Mouse (Mus musculus): Measurements from ENCODE around the gene 1700016C15Rik.

Gene 1700016C15Rik

DNA sequence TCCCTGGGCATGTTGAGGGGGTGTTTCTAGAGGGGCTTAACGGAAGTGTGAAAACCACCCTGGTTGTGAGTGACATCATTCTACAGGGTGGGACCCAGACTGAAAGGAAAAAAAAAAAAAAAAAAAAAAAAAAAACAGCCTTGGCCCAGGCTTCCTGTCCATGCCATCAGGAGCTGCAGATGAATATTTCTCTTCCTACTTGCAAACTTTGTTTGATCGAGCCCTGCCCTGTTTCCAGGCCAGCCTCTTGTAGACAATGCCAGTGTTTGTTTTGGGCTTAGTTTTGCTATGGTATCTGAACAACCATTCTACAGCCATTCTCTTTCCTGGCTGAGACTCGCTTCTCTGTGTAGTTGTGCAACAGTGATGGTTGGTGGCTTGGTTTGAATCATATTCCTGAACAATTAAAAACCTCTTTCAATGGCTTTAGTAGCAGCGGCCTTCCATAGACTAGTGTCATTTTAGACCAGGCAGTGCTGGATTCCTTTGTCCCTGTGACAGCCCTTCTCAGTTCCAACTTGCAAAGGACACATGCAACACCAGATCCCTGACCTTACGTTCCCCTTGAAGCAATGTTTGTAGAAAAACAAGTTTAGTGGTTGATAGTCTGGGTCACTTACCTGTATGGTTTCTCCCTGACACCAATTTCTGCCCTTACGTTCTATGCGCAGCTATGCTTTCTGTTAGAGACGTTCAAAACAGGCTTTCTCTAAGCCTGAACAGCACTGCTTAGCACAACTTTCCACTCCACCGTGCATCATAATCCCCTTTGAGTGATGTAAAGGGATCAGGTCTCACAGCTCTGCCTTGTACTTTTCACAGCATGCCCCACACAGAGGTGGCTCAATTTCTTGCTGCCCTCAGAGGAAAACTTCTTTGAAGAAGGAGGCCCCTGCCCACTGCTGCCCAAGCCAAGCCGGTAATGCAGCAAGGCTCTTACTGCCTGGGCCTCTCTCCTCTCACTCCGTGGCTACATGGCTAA lies at the start of gene 1700016C15Rik:
Gene 1700016C15Rik (plus strand): TSS at position 772 of the 982 bp plus-strand sequence.
- no peak for DNase-seq (ENCODE audit: extremely low read depth, low read depth)

DNA sequence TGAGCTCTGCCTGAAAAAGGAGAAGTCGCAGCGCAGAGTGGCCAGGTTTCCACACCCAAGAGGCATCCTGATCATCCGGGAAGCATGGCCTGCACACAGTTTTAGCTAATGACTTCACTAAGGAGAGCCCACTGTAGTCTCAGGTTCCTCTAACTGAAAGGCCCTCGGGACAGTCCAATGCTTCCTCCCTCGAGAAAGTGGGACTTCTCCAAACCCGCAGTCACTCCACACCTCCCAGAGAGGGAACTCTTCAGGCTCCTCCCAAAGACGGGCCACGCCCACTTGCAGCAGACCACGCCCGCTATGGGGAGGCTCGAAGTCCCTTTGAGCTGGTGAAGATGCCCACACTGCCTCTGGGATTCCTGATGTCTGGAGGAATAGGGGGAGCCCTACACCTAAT lies 48.4 kb upstream of the 1700016C15Rik start:
- peak; percentile 61 for DNase-seq (ENCODE audit: extremely low read depth, low read depth)

DNA sequence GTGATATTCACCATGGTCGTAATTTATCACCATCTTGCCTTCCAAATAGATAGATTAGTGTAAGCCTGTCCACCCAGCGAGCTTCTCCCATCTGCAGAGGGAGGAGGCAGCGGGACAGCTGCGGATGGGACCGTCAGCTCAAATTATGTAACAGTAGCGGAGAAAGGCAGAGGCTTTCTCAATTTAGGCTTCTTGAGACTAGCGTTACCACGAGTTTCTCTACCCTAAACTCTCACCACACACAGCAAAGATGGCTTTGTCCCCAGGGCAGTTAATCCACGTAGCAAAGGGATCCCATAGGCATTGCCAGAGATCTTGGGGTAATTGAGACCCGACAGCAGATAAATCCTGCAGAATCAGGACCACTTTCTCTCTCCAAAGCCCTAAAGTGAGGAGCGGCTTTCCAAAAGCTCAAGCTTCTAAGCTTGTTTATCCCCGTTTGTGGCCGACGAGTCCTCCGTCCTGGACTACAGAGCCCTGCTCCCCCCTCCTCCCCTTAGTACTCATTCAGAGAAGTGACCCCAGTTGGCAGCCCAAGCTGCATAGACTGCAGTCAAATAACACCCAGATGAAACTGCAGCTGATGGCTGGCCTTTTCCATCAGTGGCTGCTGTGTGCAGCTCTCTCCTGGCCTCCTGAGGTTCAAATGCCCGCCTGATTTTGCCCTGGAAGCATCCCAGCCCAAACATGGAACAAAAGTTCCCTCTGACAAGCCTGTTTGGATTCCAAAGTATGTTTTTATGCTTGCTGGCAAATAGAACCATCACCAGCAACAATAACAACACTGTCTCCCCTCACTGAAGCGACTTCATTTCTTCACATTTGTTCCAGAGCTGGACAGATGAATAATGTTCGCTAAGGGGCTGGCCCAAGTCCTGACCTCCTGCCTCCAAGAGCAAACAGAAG lies 45.4 kb upstream of the 1700016C15Rik start:
- no peak for DNase-seq (ENCODE audit: extremely low read depth, low read depth)

DNA sequence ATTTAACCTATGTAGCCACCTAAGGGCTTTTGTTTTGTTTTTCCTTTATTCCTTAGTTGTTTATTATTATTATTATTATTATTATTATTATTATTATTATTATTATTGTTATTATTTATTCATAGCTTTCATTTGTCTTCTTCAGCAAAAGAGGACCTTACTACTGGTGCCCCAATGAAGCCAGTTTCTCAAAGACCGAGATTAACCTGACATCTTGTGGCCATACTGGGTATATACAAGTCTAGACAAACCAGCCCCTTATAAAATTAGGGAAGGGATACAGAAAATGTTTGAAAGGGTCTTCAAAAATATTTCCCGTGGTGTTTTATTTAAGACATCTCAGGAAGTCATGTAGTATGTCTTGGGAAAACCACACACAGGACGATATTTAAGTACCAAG lies 44.7 kb upstream of the 1700016C15Rik start:
- DNase-seq (ENCODE audit: extremely low read depth, low read depth) = peak; percentile 27

DNA sequence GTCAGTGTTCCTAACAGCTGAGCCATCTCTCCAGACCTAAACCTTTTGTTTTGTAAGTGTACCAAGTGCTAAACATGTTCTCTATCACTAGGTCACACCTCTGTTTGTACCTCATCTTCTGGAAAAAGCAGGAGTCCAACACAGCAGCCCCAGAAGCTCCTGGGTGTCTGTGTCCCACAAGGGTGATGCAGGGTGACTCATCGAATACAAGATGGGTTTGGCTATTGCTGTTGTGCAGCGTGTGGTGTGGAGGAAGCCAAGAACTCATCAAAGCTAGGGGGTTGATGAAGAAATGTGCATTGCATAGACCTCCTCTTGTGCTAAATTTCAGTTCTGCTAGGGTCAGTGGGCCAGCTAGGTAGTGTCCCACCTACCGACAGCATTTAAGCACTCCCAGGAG lies 43.5 kb upstream of the 1700016C15Rik start:
- no peak for DNase-seq (ENCODE audit: extremely low read depth, low read depth)

DNA sequence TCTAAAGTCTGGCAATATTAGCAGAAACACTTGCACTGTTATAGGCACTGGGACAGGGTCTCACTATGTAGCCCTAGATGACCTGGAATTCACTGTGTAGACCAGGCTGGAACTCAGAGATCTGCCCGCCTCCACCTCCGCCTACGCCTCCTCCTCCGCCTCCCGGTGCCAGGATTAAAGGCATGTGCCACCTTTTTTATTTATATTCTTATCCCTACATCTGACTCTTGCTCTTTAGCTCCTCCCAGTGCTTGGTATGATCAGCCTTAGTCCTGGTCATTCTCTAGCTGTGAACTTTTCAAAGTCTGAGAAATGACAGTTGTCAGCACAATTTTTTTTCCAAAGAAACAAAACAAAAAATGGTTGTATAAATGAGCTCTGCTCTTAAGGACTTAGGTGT lies 42.6 kb upstream of the 1700016C15Rik start:
- DNase-seq (ENCODE audit: extremely low read depth, low read depth) = no peak

DNA sequence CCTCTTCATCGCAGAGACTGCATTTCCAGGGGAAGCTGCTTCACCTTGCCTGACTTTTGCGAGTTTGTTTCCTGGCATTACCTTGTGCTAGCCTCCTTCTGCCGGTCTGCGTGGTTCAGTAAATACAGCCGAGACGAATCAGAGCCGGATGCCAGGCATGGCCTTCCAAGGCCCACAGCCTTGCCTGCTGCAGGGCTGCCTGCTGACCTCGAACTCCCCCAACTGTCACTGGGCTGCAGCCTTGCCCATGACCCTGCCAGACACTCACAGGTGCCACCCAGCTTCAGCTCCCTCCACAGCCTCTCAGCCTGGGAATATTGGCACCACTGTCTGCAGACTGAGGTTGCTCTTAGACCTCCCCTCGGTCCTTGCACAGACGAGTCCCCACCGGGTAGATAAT lies 37.1 kb upstream of the 1700016C15Rik start:
- DNase-seq (ENCODE audit: extremely low read depth, low read depth) = no peak

DNA sequence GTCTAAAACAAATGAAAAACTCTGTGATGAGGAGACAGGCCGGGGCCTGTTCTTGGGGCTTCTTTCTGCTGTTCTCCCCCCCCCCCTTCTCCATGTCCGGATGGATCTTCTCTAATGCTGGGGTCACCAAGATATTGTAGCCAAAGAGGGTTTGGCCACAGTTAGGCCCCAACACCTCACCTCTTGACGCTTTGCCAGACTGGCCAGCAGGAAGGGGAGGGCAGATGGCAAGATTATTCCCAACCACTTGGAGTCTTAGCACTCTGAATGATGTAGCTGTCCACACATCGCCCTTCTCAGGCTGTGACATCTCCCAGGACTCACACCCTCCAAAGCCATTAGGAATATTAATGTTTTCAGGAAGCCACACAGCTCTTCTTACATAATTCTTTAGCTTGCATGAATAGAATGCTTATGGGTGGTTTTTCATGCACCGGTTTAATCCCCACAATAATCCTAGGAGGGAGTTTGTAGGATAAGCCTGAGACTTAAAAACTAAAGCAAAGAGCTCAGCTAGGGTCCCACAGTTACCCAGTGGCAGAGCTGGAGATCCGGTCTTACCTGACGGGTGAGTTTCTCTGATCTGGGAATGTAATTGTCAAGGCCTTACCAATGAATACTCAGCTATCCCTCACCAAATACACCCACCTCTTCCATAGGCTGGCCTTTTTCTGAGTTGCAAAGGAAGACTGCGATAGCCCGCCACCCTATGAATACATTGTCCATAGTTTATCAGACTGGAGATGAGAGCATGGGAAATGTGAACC lies 35.9 kb upstream of the 1700016C15Rik start:
- no peak for DNase-seq (ENCODE audit: extremely low read depth, low read depth)

DNA sequence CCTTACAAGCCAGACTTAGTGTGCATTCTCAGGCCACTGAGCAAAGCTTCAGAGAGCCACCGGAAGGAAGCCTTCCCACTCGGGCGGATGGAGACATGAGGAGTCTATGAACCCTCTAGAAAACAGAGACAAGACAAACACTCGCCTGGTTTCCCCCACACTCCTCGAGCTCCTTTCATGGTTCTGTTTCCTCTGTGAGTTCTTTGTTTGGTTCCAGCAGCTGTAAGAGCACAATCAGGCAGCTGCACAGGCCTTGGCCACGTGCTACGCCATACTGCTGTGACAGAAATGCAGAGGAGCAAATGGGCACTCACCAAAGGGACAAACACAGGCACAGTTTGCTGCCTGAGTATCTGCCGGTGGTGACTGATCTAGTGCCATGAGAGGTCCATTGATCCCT lies 29.1 kb upstream of the 1700016C15Rik start:
- no peak for DNase-seq (ENCODE audit: extremely low read depth, low read depth)

DNA sequence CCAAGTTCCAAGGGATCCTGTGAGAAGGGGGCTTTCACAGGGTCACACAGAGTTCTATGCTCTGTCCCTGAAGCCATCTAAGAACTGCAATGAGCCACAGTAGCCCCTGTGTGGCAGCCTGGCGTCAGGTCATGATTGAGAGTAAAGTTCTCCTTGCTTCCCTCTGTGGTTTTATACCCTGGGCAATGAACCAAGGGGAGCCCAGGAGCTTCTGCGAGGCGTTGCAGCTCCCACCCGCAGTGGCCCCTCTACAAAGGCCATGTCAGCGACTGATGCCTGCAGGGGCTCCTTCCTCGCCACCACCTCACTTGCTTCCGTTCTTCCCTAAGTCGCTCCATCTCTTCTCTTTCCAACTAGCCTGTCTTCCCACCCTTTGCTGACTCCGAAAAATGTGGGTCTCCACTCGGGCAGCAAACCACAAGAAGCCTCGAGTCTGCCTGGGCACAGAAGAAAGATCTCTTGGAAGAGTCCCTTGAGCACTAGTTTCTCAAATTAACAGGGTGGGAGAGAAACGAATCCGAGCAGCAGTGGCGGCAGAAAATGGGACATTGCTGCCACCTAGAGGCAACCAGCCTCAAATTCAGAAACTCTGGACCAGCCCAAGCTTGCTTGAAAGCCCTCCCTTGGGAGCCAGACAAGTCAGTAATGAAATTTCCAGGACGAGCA lies 27.0 kb upstream of the 1700016C15Rik start:
- DNase-seq (ENCODE audit: extremely low read depth, low read depth) = peak; percentile 75

DNA sequence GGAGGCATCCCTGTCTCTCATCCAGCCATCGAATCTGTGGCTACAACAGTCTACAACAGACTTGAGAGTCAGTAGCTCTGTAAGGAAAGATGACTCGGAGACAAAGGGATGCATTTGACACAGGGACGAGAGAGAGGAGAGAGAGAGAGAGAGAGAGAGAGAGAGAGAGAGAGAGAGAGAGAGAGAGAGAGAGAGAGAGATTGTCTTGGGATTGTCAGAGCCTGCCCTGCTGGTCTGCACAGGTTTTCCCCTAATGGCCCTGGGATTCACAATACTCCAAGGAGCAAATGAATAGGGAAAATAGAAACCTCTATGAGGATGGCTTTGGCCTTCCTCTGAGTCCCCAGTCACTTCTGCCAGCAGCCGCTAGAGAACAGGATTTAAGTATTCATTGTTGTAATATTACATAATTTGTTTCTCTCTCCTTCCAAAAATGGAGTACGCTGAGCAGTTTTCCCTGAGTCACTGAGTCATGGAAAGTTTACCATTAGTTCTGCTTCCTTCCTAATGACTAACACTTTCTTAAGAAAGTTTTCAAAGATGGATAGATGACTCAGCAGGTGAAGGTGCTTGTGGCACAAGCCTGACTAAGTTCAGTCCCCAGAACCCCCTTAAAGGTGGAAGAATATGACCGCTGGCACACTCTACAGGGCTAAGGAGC lies 26.3 kb upstream of the 1700016C15Rik start:
- no peak for DNase-seq (ENCODE audit: extremely low read depth, low read depth)

DNA sequence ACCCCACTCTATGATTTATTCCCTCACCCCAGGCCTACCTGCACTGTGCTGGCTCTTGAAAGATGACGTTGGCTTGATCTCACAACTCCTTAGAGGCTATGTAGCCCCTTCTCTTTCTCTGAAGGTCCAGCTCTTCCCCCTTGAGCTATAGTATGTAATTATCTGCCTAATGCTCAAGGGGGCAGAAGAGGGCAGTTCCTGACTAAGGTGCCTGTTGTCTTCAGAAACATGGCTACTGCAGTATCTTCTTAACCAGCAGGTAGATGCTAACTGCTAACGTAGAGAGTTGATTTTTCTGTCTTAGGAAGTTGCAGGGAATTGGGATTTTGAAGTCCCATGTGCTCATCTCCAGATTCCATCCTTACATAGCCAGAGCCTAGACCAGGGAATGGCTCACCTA lies 24.4 kb upstream of the 1700016C15Rik start:
- DNase-seq (ENCODE audit: extremely low read depth, low read depth) = no peak

DNA sequence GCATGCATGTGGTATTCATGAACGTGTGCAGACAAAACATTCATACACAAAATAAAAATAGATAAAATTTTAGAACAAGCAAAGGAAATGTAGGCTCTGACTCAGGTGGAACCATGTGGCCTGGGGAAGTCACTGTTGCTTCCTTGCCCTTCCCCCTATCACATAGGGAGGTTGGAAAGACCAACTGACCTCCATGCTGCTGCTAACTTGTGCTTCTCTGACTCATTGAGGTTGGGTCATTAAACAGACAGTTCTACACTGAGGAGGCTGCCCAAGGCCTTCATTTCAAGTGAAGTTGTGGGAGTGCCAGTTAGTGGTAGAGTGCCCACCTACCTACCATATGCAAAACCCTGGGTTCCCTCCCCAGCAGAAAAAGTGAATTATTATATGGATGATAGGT lies 22.0 kb upstream of the 1700016C15Rik start:
- DNase-seq (ENCODE audit: extremely low read depth, low read depth) = no peak

DNA sequence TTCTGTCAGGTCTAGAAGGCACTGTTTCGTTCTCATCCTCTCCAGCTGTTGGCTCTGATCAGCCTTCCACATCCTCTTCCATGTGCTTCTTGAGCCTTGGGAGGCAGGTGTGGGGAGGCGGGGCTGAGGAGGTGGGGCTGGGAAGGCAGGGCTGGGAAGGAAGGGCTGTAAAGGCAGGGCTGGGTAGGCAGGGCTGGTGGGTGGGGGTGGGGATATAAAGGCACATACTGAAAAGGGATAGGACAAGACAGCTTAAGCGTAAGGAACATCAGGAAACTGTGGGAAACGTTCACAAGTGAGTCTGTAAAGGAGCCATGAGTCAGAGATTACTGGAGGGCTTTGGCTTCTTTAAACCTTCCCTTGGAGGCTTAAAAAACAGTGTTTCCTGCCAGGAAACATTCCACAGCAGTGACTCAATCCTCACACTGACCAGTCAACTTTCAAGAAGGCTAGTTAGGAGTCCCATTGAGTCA lies 21.0 kb upstream of the 1700016C15Rik start:
- DNase-seq (ENCODE audit: extremely low read depth, low read depth) = no peak

DNA sequence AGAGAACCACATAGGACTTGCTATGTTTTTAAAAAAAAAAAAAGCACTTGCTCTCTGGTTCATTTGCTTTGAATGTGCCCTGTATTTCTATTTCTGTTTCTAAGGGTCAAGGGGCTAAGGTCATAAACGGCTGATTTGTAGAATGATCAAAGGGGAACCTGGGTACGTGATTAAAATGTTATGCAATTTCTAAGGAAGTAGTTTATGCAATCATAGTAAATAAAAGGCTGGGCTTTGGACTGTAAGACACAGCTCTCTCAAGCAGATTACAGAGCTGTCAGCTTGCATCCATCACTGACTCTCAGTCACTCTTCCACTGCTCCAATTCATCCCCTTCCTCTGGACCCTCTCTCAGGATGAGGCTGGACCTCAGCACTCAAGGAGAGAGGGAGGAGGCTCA lies 18.6 kb upstream of the 1700016C15Rik start:
- no peak for DNase-seq (ENCODE audit: extremely low read depth, low read depth)

DNA sequence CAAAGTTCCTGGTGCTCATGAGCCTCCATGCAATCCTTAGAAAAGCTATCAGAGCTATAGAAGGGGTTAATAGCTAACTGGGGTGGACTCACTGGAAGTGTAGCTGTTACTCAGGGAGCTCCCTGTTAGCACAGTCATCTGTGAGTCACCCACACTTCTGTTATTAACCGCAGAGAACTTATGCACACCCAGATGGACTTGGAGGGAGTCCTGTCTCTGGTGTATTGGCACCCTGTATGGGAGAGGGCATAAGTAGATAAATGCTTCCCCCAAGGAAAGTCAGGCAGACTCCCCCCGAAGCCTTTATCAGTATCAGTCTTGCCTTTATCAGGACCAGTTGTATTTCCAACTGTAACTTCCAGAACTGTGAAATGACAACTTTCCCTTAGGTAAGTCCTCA lies 18.2 kb upstream of the 1700016C15Rik start:
- DNase-seq (ENCODE audit: extremely low read depth, low read depth) = peak; percentile 60

DNA sequence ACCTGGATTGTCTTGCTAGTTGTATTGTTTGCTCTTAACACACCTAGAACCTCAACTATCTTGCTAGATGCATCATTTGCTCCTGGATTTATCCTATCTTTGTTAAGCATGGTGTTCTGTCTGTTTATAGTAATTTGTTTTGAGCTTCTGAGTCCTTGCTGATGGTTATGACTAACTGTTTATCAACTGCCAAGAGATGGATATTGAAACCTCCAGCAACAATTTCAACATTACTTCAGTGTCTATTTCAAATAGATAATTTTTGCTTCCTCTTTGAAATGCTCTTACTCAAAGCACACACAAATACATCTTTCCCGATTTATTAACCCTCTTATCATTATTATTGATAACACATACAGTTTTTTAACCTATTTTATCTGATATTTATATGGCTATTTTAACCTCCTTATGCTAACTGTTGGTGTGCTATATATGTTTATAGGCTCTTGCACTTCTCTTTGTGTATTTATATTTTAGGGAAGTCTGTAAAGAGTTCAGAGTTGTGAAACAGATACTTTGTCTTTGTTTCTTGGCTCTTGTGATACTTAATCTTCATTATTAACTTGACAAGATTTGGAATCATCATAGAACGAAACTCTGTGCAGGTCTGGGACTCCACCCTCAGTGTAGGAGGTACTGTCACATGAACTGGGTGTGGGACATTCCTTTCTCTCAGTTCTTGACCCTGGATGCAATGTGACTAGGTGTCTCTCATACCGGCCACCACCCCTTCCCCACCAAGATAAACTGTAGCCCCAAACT lies 15.8 kb upstream of the 1700016C15Rik start:
- DNase-seq (ENCODE audit: extremely low read depth, low read depth) = no peak

DNA sequence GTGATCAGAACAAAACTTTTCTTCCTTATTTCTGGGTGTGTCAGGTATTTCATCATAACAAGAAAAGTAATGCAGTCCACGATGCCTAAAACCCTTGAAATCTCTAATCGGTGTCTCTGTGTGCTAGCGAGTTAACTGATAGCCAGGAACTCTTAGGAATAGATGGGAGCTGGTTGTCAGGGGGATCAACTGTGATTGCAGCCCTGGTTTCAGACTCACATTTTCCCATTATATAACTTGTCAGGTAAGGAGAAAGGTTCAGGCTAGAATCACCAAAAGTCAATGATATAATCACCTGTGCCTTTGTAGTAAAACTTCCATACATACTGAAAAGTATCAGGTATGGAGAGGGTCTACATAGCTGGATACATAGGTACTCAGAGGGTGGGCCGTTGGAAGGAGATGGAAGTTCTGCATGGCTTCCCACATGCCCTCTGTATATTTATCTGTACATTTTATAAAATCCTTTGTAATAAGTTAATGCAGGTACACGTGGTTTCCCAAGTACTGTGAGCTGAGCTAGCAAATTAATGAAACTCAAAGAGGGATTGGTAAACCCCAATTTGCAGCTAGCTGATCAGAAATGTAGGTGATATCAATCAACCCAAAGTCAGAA lies 15.1 kb upstream of the 1700016C15Rik start:
- DNase-seq (ENCODE audit: extremely low read depth, low read depth) = no peak

DNA sequence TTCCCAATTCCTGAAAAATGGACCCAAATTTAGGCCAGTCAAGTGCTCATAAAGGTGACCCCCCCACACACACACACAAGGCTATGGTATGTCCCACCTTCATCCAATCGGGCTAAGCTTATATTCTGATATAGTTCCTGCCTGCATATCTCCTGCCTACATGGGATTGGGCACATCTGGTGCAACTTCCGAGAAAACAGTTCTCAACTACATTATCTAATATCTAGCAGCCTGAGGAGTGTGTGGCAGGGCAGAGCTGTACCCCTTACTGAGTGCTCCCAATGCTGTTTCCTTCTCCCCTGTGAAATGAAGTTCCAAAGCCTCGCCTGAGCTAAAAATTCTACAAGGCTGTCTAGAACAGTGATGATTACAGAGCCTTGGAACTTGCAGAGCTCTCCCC lies 13.2 kb upstream of the 1700016C15Rik start:
- DNase-seq (ENCODE audit: extremely low read depth, low read depth) = no peak

Data from MEL-GATA-1-ER (cell line).